Mouse (Mus musculus) layer of hippocampus, adult 8-10 months (tissue): ENCODE data around the gene Slc29a2. TPM values are rescaled to one million over a fixed set of nuclear protein-coding genes. Genes with fewer than 3 reads are reported as not detected.
A peak's percentile ranks its signal among the peaks of the same experiment; 100 is the strongest.

Experiments used
- DNase-seq, 2 experiments: peaks; one replicate each; pipeline ENCODE4 v3.0.0; 2022; ENCODE audit warnings: low spot score in 2 of 2
- total RNA-seq, 4 experiments: library from RNA; stranded (reverse); gene quantifications; 2 replicates each; pipeline ENCODE4 v1.2.4; 2022

Slc29a2 gene
- total RNA-seq, 4 experiments from 2014 or later: 12.3 to 19.8 (median 16.3) TPM

- DNase-seq: no peak
Observed at GRCm38 (mm10) chr19:5032686-5033085, 9.0 kb downstream of the Slc29a2 start.

GRCm38 (mm10) chr19:5036577-5036976 lies 12.9 kb downstream of the Slc29a2 start:
- no peak for DNase-seq

GRCm38 (mm10) chr19:5037678-5038571 lies 14.3 kb downstream of the Slc29a2 start:
- DNase-seq: peak; percentile 78 to 87

- DNase-seq: peak; percentile 86 to 87
Observed at GRCm38 (mm10) chr19:5038709-5039156, 15.1 kb downstream of the Slc29a2 start, which contains the start of the genes B4gat1 and AC124502.3. Gene B4gat1, plus strand, starts transcription at chr19:5038826. Gene AC124502.3, plus strand, starts transcription at chr19:5038891.

GRCm38 (mm10) chr19:5039301-5040114 lies 15.8 kb downstream of the Slc29a2 start:
- no peak for DNase-seq

GRCm38 (mm10) chr19:5040862-5041523 lies 17.3 kb downstream of the Slc29a2 start, which contains the start of gene Brms1:
Gene Brms1, plus strand, starts transcription at chr19:5041354.
- peak; percentile 91 to 93 for DNase-seq

- no peak for DNase-seq
Observed at GRCm38 (mm10) chr19:5041588-5041987, 17.9 kb downstream of the Slc29a2 start.

- no peak for DNase-seq
Observed at GRCm38 (mm10) chr19:5045531-5045930, 21.9 kb downstream of the Slc29a2 start.

GRCm38 (mm10) chr19:5048138-5049056 lies 24.7 kb downstream of the Slc29a2 start:
- DNase-seq: peak in 1 of 2 experiments; percentile 71

- DNase-seq: no peak
Observed at GRCm38 (mm10) chr19:5049325-5049724, 25.7 kb downstream of the Slc29a2 start.

- DNase-seq: peak; percentile 73 to 82
Observed at GRCm38 (mm10) chr19:5050047-5050905, 26.6 kb downstream of the Slc29a2 start, which contains the start of gene Rin1. Gene Rin1, plus strand, starts transcription at chr19:5050481.

GRCm38 (mm10) chr19:5051031-5051430 lies 27.4 kb downstream of the Slc29a2 start:
- DNase-seq: no peak

- DNase-seq: no peak
Observed at GRCm38 (mm10) chr19:5051515-5051914, 27.9 kb downstream of the Slc29a2 start.

- peak in 1 of 2 experiments; percentile 45 for DNase-seq
Observed at GRCm38 (mm10) chr19:5052166-5052822, 28.6 kb downstream of the Slc29a2 start.

- no peak for DNase-seq
Observed at GRCm38 (mm10) chr19:5052853-5053252, 29.2 kb downstream of the Slc29a2 start.

GRCm38 (mm10) chr19:5053909-5054308 lies 30.2 kb downstream of the Slc29a2 start:
- DNase-seq: no peak

GRCm38 (mm10) chr19:5056251-5056650 lies 32.6 kb downstream of the Slc29a2 start:
- no peak for DNase-seq
